Mouse (Mus musculus) bone marrow, adult 2 months (tissue): ENCODE results near the gene Ttc17.

Experiments
- CTCF ChIP-seq: fragments of 200-500 bp; IDR thresholded peaks from 2 replicates; pipeline ENCODE4 v1.5.1; 2011; ENCODE audit warnings: low read length, control low read depth; ENCODE audit not compliant: control insufficient read depth, insufficient read depth
- POLR2A ChIP-seq: fragments of 200-500 bp; IDR thresholded peaks from 2 replicates; pipeline ENCODE4 v1.6.1; 2011; ENCODE audit warnings: low read depth, mild to moderate bottlenecking, control low read depth, low read length, borderline replicate concordance; ENCODE audit not compliant: control insufficient read depth

- no peak for TF ChIP-seq CTCF
- no peak for TF ChIP-seq POLR2A
Measured at GRCm38 (mm10) chr2:94334742-94335046, 71.8 kb downstream of the Ttc17 start.
